Mouse (Mus musculus) layer of hippocampus, postnatal 14 days (tissue): ENCODE measurements around the gene Ptrh1. TPM values are rescaled to one million over a fixed set of nuclear protein-coding genes. Genes with fewer than 3 reads are reported as not detected.

Experiments used
- DNase-seq, 2 experiments: peaks; one replicate each; pipeline ENCODE4 v3.0.0; 2021 to 2022; ENCODE audit warnings: low spot score in 2 of 2, mixed read lengths in 1 of 2
- total RNA-seq, 2 experiments: library from RNA; stranded (reverse); gene quantifications; 2 replicates each; pipeline ENCODE4 v1.2.3; 2021

Ptrh1 gene
- total RNA-seq, 2 experiments from 2014 or later = 7.1 to 8.6 TPM

DNA sequence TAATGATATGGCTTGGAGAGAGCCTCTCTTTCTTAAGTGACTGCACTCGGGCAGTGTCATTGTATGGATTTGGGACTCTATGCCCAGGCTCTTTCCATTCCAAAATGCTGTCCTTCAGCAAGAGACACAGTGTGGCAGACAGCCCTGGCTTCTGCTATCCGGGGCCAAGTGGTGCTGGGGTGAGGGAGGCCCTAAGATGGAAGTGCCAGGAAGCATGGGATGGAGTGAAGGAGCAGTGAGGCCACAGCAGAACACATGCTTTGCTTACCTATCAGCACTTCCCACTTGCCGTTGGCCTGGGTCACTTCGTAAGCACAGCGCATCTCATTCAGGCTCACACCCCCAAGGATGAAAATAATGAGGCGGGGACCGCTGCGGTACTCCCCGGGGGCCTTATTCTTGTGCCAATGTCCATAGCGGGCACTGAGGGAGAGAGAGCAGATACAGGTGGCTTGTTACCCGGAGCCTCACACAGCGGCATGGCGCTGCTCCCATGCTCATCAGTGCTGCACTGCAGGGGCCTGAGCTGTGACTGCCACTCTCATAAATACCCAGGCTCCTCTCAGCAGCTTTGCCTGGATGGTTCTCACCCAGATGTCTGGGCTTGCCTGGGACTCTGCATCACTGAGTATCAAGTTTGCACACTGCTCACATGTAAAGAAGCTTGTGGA lies 20.3 kb downstream of the Ptrh1 start:
- no peak for DNase-seq

DNA sequence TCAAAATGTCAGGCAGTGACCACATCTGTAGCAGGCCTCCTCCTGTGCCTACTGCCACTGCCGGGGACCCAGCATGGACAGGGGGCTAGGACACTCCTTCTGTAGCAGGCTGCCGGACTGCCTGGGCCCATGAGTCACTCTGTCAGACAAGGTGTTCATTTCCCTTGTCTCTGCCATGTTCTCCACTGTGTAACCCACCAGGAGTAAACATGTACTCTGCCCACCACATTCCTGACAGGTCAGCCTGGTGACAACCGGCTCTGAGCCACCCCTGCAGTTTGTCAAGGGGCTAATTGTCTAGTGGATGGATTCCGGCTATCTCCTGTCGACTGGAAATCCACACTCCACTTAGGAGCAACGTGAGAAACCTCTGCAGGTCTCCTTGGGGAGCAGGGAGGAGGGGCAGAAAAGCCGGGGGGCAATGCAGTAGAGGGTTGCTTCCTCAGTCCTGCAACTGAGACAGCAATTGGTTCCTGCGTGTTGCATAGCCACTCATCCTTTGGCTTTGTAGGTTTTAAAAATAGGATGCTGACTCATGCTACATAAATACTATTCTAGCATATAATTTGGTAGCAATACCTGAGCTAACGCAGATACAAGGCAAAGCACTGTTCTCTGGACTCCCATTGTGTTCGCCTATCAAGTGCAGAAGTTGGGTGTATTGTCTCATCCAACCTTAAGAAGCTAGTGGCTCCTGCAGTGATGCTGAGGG lies 22.8 kb downstream of the Ptrh1 start:
- no peak for DNase-seq

DNA sequence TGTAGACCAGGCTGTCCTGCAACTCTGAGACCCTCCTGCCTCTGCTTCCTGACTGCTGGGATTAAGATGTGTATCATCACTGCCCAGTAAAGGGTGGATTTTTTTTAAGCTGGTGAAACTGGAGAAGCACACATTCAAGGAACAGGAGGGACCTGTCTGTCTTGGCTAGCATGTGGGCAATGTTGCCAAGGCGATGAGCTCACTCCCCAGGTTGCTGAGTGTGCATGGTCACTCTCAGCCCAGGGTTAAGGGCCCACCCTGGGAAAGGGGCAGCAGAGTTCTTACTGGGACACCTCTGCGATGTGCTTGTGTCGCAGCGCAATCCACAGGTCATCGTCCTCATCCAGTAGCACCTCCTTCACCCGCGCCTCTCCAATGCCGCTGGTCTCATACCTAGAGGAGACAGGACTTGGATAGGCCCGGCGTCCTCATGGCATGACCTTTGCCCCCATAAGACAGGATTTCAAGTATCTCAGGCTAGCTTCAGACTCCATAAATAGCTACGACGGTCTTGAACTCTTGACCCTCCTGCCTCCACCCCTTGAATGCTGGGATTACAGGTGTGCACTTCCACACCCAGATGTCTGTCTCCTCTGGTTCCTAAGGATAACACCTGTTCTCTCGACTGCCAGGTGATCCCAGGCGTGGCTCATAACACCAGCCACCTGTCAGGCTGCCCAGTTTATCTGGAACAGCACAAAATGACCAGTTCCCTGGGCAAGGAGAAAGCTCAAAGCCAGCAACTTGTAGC lies 33.4 kb downstream of the Ptrh1 start:
- no peak for DNase-seq

DNA sequence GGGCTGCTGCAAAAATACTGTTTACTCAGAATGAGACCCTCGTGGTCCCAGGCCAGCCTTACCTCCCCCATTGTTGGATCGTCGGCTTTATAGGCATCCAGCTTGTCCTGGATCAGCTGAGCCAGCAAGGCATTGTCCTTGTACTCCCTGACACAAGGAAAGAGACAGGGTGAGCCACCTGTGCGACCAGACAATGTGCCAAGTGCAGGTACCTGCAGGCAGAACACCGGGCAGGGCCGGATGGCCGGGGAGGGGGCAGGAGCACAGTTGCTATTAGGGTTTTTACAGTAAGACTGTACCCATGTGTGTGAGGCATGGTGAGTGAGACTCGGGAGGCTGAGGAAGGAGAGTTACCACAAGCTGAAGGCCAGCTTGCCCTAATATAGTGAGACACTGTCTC lies 36.4 kb downstream of the Ptrh1 start:
- no peak for DNase-seq

DNA sequence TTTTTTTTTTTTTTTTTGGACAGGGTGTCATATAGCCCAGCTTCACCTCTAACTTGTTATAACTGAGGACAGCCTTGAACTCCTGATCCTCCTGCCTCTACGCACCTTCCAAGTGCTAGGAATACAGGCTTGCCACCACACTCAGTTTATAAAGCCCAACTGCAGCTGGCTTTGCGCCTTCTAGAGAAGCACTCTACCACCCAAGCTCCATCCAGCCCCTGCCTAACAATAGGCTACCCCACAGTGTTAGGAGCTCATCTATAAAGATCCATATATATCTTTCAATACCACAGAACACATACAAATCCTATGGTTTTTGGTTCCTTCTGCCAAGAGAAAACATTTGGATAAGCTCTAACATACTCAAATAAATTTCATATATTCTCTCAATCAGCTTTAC lies 40.9 kb downstream of the Ptrh1 start:
- DNase-seq = no peak

DNA sequence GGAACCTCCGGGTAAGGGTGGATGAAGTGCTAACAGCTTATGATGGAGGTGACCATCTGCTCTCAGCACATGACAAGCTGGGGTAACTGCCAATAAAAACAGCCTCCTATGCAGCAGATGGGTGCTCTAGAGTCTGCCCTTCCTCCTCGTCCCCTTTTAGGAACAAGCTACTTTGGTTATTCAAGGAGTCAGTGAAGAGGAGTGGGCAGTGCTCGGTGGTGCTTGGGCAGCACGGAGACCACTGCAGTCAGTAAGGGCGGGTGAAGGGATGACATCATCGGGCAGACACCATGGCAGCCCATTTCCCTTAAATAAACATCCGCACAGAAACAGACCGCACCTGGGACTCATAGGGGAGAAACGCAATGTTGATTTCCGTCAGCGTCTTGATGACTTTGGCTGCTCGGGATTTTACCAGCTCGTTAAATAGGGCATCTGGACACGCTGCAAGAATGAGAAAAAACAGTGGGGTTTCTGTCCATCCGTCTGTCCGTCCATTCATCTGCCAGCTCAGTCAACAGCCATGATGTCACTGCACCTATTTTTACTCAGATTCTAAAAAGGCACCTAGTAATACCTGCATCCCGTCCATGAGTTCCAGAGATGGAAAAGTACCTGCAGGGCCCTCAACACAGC lies 41.5 kb downstream of the Ptrh1 start:
- DNase-seq = peak; percentile 62 to 86

DNA sequence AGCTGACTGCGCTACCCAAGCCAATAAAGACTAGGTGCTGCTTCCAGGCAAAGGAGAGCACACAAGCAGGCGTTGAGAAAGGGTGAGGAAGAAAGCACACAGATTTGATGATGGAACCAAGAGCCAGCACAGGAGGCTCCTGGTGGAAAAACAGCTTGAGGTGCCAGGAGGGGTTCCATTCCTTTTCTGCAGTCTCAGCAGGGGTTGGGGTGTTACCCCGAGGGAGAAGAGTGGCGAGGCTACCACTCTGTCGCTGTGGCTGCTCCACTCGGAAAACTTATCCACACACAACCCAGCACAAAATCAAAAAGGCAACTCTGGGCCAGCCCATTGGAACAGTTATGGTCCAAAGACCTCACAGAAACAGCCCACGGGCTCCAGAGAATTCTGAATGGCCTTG lies 42.0 kb downstream of the Ptrh1 start:
- no peak for DNase-seq

DNA sequence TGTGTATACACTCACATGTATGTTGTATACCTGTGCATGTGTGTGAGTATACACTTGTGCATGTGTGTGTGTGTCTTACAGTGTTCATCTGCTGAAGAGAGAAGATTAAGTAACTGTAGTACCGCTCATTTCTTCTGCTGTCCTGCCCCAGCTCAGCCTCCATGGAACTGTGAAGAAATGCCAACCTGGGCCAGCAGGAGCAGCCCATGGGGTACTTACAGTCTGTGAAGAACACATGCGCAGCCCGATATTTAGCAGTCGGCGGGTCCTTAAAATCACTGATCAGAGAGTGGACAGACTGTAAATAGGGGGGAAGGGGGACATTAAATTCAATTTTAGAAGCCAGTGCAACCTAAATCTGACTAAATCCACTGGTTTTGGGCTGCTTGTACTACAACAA lies 42.6 kb downstream of the Ptrh1 start:
- no peak for DNase-seq

DNA sequence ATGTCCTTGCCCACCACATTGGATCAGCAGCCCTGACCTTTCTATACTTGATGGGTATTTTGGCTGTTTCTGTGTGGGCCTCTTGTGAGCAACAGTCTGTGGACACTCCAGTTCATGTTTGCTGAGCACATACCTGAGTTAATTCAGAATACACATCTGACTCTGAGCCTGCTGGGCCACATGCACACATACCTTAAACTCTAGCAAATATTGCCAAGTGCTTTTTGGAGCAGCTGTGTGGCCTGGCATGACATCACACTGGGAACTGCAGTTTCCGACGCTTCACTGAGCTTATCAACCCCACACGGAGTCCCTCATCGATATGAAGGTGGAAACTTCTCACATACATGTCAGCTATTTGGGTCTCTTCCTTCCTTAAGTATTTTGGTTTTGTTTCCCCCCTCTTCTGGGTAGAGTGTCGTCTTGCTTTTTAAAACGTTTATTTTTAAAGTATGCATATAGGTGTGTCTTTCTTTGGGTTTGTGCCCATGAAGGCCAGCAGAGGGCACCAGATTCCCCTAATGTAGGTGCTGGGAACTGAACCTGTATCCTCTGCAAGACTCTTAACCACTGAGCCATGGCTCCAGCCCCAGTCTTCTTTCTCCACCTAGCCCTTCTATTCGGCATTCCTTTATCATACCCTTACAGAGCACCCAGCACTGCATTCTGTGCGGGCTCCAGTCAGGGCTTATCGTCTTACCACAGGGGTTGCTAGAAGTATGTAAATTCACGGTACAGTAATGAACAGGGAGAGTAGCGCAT lies 45.6 kb downstream of the Ptrh1 start:
- DNase-seq = peak in 1 of 2 experiments; percentile 34

DNA sequence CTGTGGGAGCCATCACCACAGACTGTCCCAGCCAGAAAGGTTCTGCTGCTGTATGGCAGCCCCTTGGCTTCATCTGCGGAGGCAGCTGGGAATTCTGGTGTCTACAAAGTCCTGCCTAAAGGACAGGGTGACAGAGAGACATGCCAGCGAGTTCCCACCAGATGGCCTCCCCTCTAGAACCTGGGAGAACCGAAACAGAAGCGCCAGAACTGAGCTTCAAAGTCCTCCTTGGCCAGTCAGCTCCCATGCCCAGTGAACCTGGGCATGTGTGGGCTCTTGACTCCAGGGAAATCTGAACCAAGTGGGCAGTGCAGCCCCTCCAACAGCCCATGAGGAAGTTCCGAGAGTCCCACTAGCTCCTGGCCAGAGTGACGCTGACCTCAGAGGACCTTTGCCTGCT lies 47.1 kb downstream of the Ptrh1 start:
- DNase-seq = no peak

DNA sequence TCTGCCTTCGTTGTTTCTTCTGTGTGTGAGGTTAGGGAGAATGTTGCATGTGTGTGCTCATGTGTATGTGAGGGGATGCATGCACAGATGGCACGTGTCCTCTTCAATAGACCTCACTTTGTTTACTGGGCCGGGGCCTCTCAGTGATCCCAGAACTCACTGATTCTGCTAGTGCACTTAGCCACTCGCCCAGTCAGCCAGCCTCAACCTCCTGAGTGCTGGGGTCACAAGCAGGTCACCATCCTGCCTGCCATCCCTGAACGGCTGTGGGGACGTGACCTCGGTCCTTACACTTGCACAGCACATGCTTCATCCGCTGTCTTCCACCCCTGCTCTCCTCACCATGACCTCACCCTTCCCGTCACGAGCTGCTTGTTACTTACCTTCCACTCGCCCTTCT lies 47.6 kb downstream of the Ptrh1 start:
- DNase-seq = no peak

DNA sequence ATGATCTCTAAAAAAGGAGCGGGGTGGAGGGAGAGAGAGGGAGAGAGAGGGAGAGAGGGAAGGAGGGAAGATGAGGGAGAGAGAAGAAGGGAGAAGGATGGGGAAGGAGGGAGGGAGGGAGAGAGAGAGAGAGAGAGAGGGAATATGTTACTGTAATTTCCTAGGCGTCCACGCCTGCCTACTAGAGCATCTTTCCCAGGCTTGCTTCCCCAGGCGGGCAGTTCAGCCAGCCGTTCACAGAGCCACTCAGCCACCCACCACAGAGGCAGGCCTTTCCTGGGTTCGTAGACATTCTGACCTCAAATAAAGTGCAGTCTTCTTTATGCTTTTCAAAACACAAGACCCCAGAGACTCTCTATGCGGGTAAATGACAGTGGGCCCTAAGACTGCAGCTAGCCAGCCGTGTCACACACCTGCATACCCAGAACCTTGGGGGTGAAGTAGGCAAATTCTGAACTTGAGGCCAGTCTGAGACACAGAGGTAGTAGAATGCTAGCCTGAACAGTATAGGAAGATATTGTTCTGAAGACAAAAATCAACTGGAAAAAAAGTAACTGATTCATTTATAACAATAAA lies 48.1 kb downstream of the Ptrh1 start:
- no peak for DNase-seq

DNA sequence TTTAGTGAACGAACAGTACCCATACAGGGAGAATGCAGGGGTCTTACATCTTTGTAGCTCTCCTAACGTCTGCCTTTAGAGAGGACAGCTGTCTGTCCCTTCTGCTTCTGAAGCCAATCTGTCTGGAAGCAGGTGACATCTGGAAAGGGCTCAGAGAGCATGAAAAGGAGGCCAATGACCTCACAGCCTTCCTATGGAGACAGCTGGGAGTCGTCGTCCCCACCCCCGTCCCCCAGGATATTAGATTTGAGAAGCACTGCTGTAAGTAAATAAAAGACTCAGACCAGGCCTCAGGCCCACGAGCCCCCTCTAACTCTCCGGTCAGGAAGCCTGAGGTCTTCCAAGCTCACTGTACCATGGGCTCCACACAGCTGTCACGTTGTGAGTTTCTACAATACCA lies 48.6 kb downstream of the Ptrh1 start:
- no peak for DNase-seq

DNA sequence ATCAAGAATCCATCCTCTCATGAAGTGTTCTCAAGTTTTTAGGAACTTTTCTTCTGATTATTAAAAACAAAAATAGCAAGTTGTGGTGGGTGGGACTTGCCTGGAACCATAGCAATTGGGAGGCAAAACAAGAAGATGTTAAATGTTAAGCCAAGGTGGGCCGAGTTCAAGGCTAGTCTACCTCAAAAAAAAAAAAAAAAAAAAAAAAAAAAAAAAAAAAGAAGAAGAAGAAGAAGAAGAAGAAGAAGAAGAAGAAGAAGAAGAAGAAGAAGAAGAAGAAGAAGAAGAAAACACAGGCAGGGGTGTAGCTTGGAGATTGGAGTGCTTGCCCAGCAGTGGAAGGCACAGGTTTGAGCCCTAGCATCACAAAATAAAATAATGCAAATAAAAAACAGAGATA lies 49.2 kb downstream of the Ptrh1 start:
- DNase-seq = no peak

DNA sequence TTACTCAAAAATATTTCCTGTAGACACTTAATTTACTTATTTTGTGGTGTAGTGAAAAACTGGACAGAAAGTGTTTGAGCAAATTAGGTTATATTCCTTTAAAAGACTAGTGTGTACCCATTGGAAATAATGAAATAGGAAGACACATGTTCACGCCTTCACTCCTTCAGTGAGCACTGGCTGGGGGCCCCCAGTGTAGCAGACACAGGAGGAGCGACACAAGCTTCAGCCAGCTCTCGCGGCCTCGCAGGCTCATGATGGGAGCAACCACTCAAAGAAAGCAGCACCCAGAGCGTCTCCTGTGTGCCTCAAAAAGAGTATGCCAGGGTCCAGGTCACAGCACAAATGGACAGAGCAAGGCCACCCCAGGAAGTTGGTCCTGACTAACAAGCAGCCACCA lies 50.2 kb downstream of the Ptrh1 start:
- no peak for DNase-seq

Other genes starting within 250 kb of the Ptrh1 start
- gene Fam102a, start 240.5 kb upstream of the Ptrh1 start, total RNA-seq = 10 to 100 TPM; 50.2 to 52.9 TPM
- gene Dpm2, start 204.9 kb upstream of the Ptrh1 start, total RNA-seq = 10 to 100 TPM; 78.8 to 90.1 TPM
- gene Pip5kl1, start 201.0 kb upstream of the Ptrh1 start, total RNA-seq = 1 to 10 TPM; 4.4 to 7.2 TPM
- gene 9430097D07Rik, start 200.1 kb upstream of the Ptrh1 start, total RNA-seq = under 1 TPM; 0.44 to 0.93 TPM
- 10 to 100 TPM; 41.7 to 42.1 TPM for gene St6galnac4, start 188.7 kb upstream of the Ptrh1 start, total RNA-seq
- gene St6galnac6, start 176.1 kb upstream of the Ptrh1 start, total RNA-seq = 100 to 1,000 TPM in 1 of 2 experiments, 10 to 100 TPM in 1; 99.0 to 106 TPM
- gene Ak1, start 154.0 kb upstream of the Ptrh1 start, total RNA-seq = 100 to 1,000 TPM; 124 to 125 TPM
- 10 to 100 TPM; 27.0 to 28.8 TPM for gene Eng, start 129.2 kb upstream of the Ptrh1 start, total RNA-seq
- gene Fpgs, start 71.6 kb upstream of the Ptrh1 start, total RNA-seq = 10 to 100 TPM; 11.6 to 13.0 TPM
- 10 to 100 TPM; 88.8 to 91.1 TPM for gene Cdk9, start 62.7 kb upstream of the Ptrh1 start, total RNA-seq
- 10 to 100 TPM; 31.4 to 33.2 TPM for gene Sh2d3c, start 54.7 kb upstream of the Ptrh1 start, total RNA-seq
- gene 6330409D20Rik, start 34.8 kb upstream of the Ptrh1 start, total RNA-seq = 1 to 10 TPM; 2.8 to 2.9 TPM
- gene Tor2a, start 18.6 kb upstream of the Ptrh1 start, total RNA-seq = 10 to 100 TPM; 29.7 to 31.2 TPM
- gene Ttc16, start 153 bp upstream of the Ptrh1 start, total RNA-seq = 1 to 10 TPM in 1 of 2 experiments, under 1 TPM in 1; 0.33 to 1.6 TPM
- 1 to 10 TPM in 1 of 2 experiments, under 1 TPM in 1; 0.21 to 1.2 TPM for gene Cfap157, start 8.6 kb downstream of the Ptrh1 start, total RNA-seq
- gene Stxbp1, start 71.5 kb downstream of the Ptrh1 start, total RNA-seq = 100 to 1,000 TPM; 601 to 619 TPM
- gene Fam129b, start 100.3 kb downstream of the Ptrh1 start, total RNA-seq = 10 to 100 TPM; 15.2 to 18.7 TPM
- gene Rpl12, start 185.8 kb downstream of the Ptrh1 start, total RNA-seq = 100 to 1,000 TPM; 120 to 122 TPM
- gene Lrsam1, start 185.8 kb downstream of the Ptrh1 start, total RNA-seq = 10 to 100 TPM; 33.9 to 38.2 TPM
- 10 to 100 TPM; 24.0 to 25.4 TPM for gene Slc2a8, start 206.3 kb downstream of the Ptrh1 start, total RNA-seq